Mouse (Mus musculus) urinary bladder, adult 2 months (tissue): ENCODE data around the gene Cxcl14. TPM values are rescaled to one million over a fixed set of nuclear protein-coding genes. Genes with fewer than 3 reads are reported as not detected.

Source experiments
- DNase-seq: peaks from one replicate; pipeline ENCODE4 v3.0.0; 2022; ENCODE audit warnings: low spot score
- polyA plus RNA-seq: library from polyadenylated mRNA; depleted of rRNA; stranded (reverse); fragments of >200 nt; gene quantifications from 2 replicates; pipeline ENCODE4 v1.2.3, GENCODE M21; 2012; rRNA removed

The Cxcl14 gene
- 329 and 402 TPM in 2 replicates for polyA plus RNA-seq

- DNase-seq = peak; percentile 23
These were observed at the start of gene Cxcl14 for GRCm38 (mm10) chr13:56295943-56296658. TSS of gene Cxcl14 (minus strand) at chr13:56296551.

- no peak for DNase-seq
These were observed 48.0 kb upstream of the Cxcl14 start for GRCm38 (mm10) chr13:56344355-56344754.

- DNase-seq = no peak
These were observed 46.1 kb upstream of the Cxcl14 start for GRCm38 (mm10) chr13:56342491-56342890.

GRCm38 (mm10) chr13:56340513-56340912 is 44.2 kb upstream of the Cxcl14 start:
- no peak for DNase-seq

GRCm38 (mm10) chr13:56339816-56340215 is 43.5 kb upstream of the Cxcl14 start:
- DNase-seq = no peak

- DNase-seq = no peak
These were observed 40.6 kb upstream of the Cxcl14 start for GRCm38 (mm10) chr13:56336982-56337381.

GRCm38 (mm10) chr13:56334802-56335690 is 38.7 kb upstream of the Cxcl14 start:
- DNase-seq = no peak

- no peak for DNase-seq
These were observed 37.9 kb upstream of the Cxcl14 start for GRCm38 (mm10) chr13:56334236-56334635.

GRCm38 (mm10) chr13:56332356-56332755 is 36.0 kb upstream of the Cxcl14 start:
- DNase-seq = no peak

- DNase-seq = no peak
These were observed 34.5 kb upstream of the Cxcl14 start for GRCm38 (mm10) chr13:56330603-56331455.

GRCm38 (mm10) chr13:56329769-56330168 is 33.4 kb upstream of the Cxcl14 start:
- DNase-seq = no peak

GRCm38 (mm10) chr13:56329165-56329564 is 32.8 kb upstream of the Cxcl14 start:
- no peak for DNase-seq

- no peak for DNase-seq
These were observed 31.4 kb upstream of the Cxcl14 start for GRCm38 (mm10) chr13:56327779-56328178.

GRCm38 (mm10) chr13:56321635-56322034 is 25.3 kb upstream of the Cxcl14 start:
- DNase-seq = no peak

GRCm38 (mm10) chr13:56316930-56317329 is 20.6 kb upstream of the Cxcl14 start:
- no peak for DNase-seq

GRCm38 (mm10) chr13:56315201-56315600 is 18.9 kb upstream of the Cxcl14 start:
- DNase-seq = no peak

- no peak for DNase-seq
These were observed 8.7 kb upstream of the Cxcl14 start for GRCm38 (mm10) chr13:56305058-56305457.

GRCm38 (mm10) chr13:56304453-56304852 is 8.1 kb upstream of the Cxcl14 start:
- DNase-seq = no peak

- no peak for DNase-seq
These were observed 3.0 kb upstream of the Cxcl14 start for GRCm38 (mm10) chr13:56299336-56299735.

- DNase-seq = no peak
These were observed 289 bp upstream of the Cxcl14 start for GRCm38 (mm10) chr13:56296659-56297020.

- no peak for DNase-seq
These were observed 787 bp downstream of the Cxcl14 start for GRCm38 (mm10) chr13:56295586-56295942.

- DNase-seq = no peak
These were observed 1.4 kb downstream of the Cxcl14 start for GRCm38 (mm10) chr13:56294908-56295307.
